Mouse (Mus musculus) forebrain, embryonic 15.5 days (tissue): ENCODE data around the gene Boc. TPM values are rescaled to one million over a fixed set of nuclear protein-coding genes. Genes with fewer than 3 reads are reported as not detected.
A peak's percentile ranks its signal among the peaks of the same experiment; 100 is the strongest.

Experiments used
- ATAC-seq: fragments of 200-750 bp; cut with Nextera tagmentation; replicated peaks from 2 replicates; pipeline ENCODE4 v1.8.0; 2017; ENCODE audit warnings: mild to moderate bottlenecking, moderate TSS enrichment, moderate library complexity
- H3K27ac ChIP-seq: fragments of 300-500 bp; sonication (generic); replicated peaks from 2 replicates; pipeline ENCODE4 v1.5.1; 2015; ENCODE audit warnings: mild to moderate bottlenecking, inconsistent platforms
- H3K27me3 ChIP-seq: fragments of 300-500 bp; sonication (generic); 2 replicates; pipeline ENCODE4 v1.6.1; 2015; ENCODE audit warnings: inconsistent platforms
- H3K36me3 ChIP-seq: fragments of 300-500 bp; sonication (generic); 2 replicates; pipeline ENCODE4 v1.6.1; 2015; ENCODE audit warnings: mild to moderate bottlenecking, inconsistent platforms
- H3K4me1 ChIP-seq: fragments of 300-500 bp; sonication (generic); 2 replicates; pipeline ENCODE4 v1.6.1; 2015; ENCODE audit warnings: inconsistent platforms
- H3K4me2 ChIP-seq: fragments of 300-500 bp; sonication (generic); replicated peaks from 2 replicates; pipeline ENCODE4 v1.6.1; 2015; ENCODE audit warnings: mild to moderate bottlenecking, inconsistent platforms
- H3K4me3 ChIP-seq: fragments of 300-500 bp; sonication (generic); 2 replicates; pipeline ENCODE4 v1.5.1; 2015; ENCODE audit warnings: mild to moderate bottlenecking, inconsistent platforms
- H3K9ac ChIP-seq: fragments of 300-500 bp; sonication (generic); replicated peaks from 2 replicates; pipeline ENCODE4 v1.6.1; 2015; ENCODE audit warnings: mild to moderate bottlenecking, inconsistent platforms
- H3K9me3 ChIP-seq: fragments of 300-500 bp; sonication (generic); 2 replicates; pipeline ENCODE4 v1.6.1; 2016; ENCODE audit warnings: inconsistent platforms
- whole genome bisulfite sequencing: fragments of 180-500 bp; shearing (Covaris S2); methylation state at CpG from one replicate; pipeline ENCODE4 v1.1.7; 2015; ENCODE audit warnings: mixed read lengths; 5-methylcytosine and 5-hydroxymethylcytosine counted together
- polyA plus RNA-seq: library from polyadenylated mRNA; unstranded; fragments of >200 nt; fragmentation: Nextera tagmentation; extraction: Ambion mirVana; gene quantifications from 2 replicates; pipeline ENCODE4 v1.2.1, GENCODE M21; 2015

The Boc gene
- polyA plus RNA-seq, 1 experiment from 2014 or later = 15.3 TPM

DNA sequence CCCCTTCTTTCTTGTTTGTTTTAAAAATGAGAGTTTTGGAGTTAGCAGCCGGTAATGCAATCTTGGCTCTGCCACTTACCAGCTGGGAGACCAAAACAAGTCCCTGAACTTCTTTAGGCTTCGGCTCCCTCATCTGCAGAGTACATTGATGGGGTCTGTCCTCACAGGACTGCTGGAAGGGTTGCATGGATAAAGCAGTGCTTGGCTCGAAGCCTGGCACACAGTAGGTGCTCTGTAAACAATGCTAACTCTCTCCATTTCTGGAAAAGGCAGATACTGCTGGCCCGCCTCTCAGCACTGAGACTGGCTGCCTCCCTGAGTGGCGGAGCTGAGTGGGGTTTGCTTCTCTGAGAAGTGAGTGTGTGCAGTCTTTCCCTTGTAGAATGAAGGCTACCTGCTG is 7.2 kb downstream of the Boc start:
- Histone ChIP-seq H3K9ac (no peak overlapping the region), H3K36me3 (no peaks in the 10 kb centered on the region), H3K27me3 (no peaks in the 10 kb centered on the region), H3K27ac (peak overlapping the region; percentile 72), H3K4me1 (peaks cover 66% of the 10 kb centered on the region), H3K4me2 (no peak overlapping the region), H3K4me3 (no peak overlapping the region), H3K9me3 (no peaks in the 10 kb centered on the region)
- ATAC-seq = 0 out of 2 replicates have a peak, but pooled peaks have one; percentile 27
- 9% methylated on average over 5 of the region's 5 CpGs for WGBS

DNA sequence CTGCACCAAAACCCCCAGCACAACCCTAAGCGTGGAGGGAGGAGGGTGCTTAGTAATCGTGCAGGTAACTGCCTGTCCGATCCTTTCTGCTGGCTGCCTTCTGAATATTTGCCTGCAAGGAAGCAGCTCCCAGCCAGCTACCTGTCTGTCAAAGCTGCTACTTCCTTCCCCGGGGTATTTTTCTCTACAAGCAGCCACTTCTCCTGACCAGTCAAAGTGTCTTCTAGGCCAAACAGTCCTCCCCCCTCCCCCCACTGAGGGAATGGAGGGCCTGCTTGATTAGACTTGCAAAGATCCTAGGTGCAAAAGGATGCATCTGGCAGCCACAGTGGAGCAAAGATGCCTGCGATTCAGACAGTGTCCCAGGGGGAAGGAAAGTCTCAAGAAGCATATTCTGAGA is 7.9 kb downstream of the Boc start:
- 14% methylated on average over 5 of the region's 5 CpGs for WGBS
- no peaks in the 10 kb centered on the region for H3K36me3 ChIP-seq
- H3K4me3 ChIP-seq = no peak overlapping the region
- H3K4me2 ChIP-seq = peak overlapping the region; percentile 8; the same call in 1 of the 2 replicates
- ATAC-seq = peak; percentile 49
- H3K9ac ChIP-seq = no peak overlapping the region
- peaks cover 67% of the 10 kb centered on the region for H3K4me1 ChIP-seq
- no peaks in the 10 kb centered on the region for H3K27me3 ChIP-seq
- H3K27ac ChIP-seq = peak overlapping the region; percentile 72
- H3K9me3 ChIP-seq = no peaks in the 10 kb centered on the region

DNA sequence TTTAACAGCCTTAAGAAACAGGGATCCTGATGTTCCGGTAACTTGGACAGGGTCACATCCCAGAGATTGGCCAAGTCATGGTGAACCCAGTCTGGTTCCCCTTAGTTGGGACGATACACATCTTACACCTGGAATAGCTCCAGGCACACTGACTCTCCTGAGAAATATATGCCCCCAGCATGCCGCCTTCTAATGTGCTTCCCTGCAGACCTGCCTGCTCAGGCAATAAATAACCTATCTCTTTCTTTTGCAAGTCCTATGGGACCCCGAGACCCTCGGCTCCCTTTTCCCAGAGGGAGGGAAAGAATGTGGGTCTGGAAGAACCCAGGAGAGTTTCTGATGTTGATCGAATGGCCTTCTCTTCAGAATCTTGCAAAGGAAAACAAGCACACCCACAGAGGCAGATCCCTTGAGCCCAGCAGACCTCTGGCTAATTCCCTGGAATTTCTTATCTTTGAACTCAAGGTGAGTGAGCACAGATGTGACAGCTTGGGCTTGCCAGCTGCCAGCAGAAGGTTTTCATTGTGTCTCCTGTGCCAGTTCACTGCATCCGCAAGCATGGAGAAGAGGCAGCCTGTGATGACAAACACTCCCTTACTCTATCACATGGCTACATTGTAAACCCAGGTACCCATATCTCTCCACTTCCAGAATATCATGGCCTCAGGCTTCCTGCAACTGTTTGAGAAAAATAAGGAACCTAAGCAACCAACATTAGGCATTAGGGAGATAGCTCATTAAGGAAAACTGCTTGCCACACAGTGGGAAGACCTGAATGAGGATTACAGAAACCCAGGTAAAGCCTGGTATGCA is 8.6 kb downstream of the Boc start:
- no peak for ATAC-seq
- WGBS = 58% methylated on average over 7 of the region's 7 CpGs
- H3K27ac ChIP-seq = peak overlapping the region; percentile 72

DNA sequence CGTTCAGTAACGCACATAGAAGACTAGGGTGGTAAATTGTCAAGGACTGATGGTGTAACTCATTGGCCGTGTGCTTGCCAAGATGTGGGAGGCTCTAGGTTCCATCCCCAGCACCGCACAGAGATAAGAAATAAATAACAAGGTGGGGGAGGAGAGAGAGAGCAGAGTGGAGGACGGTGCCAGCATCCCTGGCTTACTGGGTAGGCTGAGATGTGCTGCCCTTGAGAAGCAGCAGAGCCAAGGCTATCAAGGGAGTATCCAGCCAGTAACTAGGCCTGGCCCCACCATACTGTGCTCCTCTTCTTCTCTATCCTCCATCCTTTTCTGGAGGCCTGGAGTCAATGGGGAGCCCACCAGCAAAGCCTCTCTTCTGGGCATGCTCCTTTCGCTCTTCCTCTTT is 9.3 kb downstream of the Boc start:
- no peak overlapping the region for H3K27ac ChIP-seq
- no peak overlapping the region for H3K9ac ChIP-seq
- no peaks in the 10 kb centered on the region for H3K27me3 ChIP-seq
- no peaks in the 10 kb centered on the region for H3K9me3 ChIP-seq
- no peak overlapping the region for H3K4me2 ChIP-seq
- H3K4me3 ChIP-seq = no peak overlapping the region
- no peak for ATAC-seq
- H3K4me1 ChIP-seq = peaks cover 70% of the 10 kb centered on the region
- WGBS = 78% methylated on average over 6 of the region's 6 CpGs
- no peaks in the 10 kb centered on the region for H3K36me3 ChIP-seq

More for the DNA sequence above, 8.6 kb downstream of the Boc start:
- Histone ChIP-seq H3K4me1 (peaks cover 70% of the 10 kb centered on the region), H3K9ac (no peak overlapping the region), H3K36me3 (no peaks in the 10 kb centered on the region), H3K4me3 (no peak overlapping the region), H3K4me2 (no peak overlapping the region), H3K9me3 (no peaks in the 10 kb centered on the region), H3K27me3 (no peaks in the 10 kb centered on the region)

DNA sequence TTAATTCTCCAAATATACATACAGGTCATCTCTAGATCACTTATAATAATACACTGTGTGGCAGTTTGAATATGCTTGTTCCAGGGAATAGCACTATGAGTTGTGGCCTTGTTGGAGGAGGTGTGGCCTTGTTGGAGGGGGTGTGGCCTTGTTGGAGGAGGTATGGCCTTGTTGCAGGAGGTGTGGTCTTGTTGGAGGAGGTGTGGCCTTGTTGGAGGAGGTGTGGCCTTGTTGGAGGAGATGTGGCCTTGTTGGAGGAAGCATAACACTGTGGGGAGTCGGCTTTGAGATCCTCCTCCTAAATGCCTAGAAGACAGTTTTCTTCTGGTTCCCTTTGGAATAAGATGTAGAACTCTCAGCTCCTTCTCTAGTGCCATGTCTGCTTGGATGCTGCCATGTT is 10.7 kb downstream of the Boc start:
- Histone ChIP-seq H3K4me3 (no peak overlapping the region), H3K4me1 (peaks cover 66% of the 10 kb centered on the region)

DNA sequence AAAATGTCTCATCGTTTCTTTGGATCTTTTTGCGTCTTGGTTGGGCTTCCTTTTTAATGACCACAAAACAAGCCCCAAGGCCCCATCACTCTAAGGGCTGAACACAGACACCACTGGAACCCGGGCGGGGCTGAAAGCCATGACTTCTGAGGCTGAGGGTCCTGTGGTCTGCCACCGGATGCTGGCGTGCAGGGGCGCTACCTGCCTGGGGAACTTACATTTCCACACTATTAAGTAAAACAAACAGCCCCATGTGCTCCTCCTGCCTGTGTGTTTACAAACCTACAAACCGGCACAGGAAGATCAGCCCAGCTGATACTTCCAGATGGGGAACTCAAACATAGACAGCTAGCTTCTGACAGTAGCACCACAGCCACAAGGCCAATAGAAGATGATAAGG is 11.9 kb downstream of the Boc start:
- WGBS = 75% methylated on average over 8 of the region's 8 CpGs
- no peaks in the 10 kb centered on the region for H3K36me3 ChIP-seq
- no peak overlapping the region for H3K9ac ChIP-seq
- H3K4me1 ChIP-seq = peaks cover 66% of the 10 kb centered on the region
- H3K27me3 ChIP-seq = no peaks in the 10 kb centered on the region
- no peak for ATAC-seq
- no peak overlapping the region for H3K4me3 ChIP-seq
- H3K4me2 ChIP-seq = no peak overlapping the region
- no peak overlapping the region for H3K27ac ChIP-seq
- H3K9me3 ChIP-seq = no peaks in the 10 kb centered on the region

More for the DNA sequence above, 10.7 kb downstream of the Boc start:
- H3K9ac ChIP-seq = no peak overlapping the region
- H3K36me3 ChIP-seq = no peaks in the 10 kb centered on the region
- ATAC-seq = no peak
- H3K27me3 ChIP-seq = no peaks in the 10 kb centered on the region
- no peak overlapping the region for H3K4me2 ChIP-seq
- WGBS = 93% methylated on average over 1 of the region's 1 CpGs
- no peaks in the 10 kb centered on the region for H3K9me3 ChIP-seq
- no peak overlapping the region for H3K27ac ChIP-seq

DNA sequence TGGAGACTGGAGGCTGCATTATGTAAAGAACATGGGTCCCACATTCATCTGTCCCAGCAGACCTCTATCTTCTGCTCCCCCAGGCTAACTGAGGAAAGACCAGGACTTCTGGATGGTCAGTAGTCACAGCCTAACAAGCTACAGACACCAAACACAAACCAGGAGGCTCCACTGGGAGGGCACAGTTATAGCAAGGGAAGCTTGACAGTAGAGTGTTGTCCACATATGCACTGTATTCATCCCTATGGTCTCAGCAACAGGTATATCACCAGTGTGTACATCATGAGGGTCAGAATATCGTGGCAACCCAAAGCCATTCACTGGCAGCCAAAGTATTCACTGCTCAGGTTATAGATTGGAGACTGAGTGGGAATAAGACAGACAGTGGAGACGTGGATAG is 12.8 kb downstream of the Boc start:
- H3K27me3 ChIP-seq = no peaks in the 10 kb centered on the region
- WGBS = 78% methylated on average over 2 of the region's 2 CpGs
- H3K27ac ChIP-seq = no peak overlapping the region
- H3K36me3 ChIP-seq = no peaks in the 10 kb centered on the region
- H3K4me1 ChIP-seq = peaks cover 64% of the 10 kb centered on the region
- H3K9ac ChIP-seq = no peak overlapping the region
- no peak overlapping the region for H3K4me3 ChIP-seq
- H3K9me3 ChIP-seq = no peaks in the 10 kb centered on the region
- no peak for ATAC-seq
- no peak overlapping the region for H3K4me2 ChIP-seq

DNA sequence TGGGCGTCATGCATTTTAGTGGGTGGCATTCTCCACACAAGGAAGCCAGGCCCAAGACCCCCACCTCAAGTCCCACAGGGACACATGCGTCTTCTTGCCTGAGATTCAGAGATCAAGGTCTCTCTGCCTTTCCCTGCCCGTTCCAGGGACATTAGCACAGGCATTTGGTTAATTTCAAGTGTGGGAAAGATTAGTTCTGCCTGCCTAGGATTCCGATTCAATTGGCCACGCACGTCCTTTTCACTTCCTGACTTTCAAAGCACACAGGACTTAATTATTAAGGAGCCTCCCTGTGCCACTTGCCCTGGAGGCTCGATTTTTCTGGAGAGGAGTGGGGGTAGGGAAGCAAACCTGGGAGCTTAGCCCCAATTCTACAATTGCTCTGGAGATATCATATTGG is 13.5 kb downstream of the Boc start:
- no peaks in the 10 kb centered on the region for H3K9me3 ChIP-seq
- no peaks in the 10 kb centered on the region for H3K27me3 ChIP-seq
- H3K4me3 ChIP-seq = no peak overlapping the region
- H3K27ac ChIP-seq = no peak overlapping the region
- 23% methylated on average over 7 of the region's 7 CpGs for WGBS
- H3K9ac ChIP-seq = no peak overlapping the region
- no peaks in the 10 kb centered on the region for H3K36me3 ChIP-seq
- H3K4me1 ChIP-seq = peaks cover 63% of the 10 kb centered on the region
- no peak overlapping the region for H3K4me2 ChIP-seq
- ATAC-seq = no peak

DNA sequence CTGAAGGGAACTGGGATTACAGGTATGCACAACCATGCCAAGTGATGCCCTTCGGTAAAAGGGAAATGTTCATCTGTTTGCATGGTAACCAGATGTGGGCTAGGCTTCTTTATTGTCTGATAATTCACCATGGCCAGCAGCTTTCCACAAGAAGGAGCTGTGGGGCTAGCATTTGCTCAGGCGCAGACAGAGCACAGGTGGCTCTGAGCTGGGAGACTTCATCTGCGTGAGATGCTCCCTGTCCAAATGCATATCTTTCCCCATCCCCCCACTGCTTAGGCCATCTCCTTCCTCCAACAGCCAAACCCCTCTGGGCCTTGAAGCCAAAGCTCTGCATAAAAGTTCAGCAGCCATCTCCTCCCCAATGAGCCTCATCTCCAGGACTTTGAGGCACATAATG is 15.6 kb downstream of the Boc start:
- no peaks in the 10 kb centered on the region for H3K9me3 ChIP-seq
- peaks cover 73% of the 10 kb centered on the region for H3K4me1 ChIP-seq
- WGBS = 51% methylated on average over 3 of the region's 3 CpGs
- 0 out of 2 replicates have a peak overlapping the region, but pooled peaks have one; percentile 5 for H3K27ac ChIP-seq
- no peaks in the 10 kb centered on the region for H3K27me3 ChIP-seq
- no peak overlapping the region for H3K4me2 ChIP-seq
- no peak overlapping the region for H3K4me3 ChIP-seq
- H3K36me3 ChIP-seq = no peaks in the 10 kb centered on the region
- H3K9ac ChIP-seq = no peak overlapping the region
- no peak for ATAC-seq

DNA sequence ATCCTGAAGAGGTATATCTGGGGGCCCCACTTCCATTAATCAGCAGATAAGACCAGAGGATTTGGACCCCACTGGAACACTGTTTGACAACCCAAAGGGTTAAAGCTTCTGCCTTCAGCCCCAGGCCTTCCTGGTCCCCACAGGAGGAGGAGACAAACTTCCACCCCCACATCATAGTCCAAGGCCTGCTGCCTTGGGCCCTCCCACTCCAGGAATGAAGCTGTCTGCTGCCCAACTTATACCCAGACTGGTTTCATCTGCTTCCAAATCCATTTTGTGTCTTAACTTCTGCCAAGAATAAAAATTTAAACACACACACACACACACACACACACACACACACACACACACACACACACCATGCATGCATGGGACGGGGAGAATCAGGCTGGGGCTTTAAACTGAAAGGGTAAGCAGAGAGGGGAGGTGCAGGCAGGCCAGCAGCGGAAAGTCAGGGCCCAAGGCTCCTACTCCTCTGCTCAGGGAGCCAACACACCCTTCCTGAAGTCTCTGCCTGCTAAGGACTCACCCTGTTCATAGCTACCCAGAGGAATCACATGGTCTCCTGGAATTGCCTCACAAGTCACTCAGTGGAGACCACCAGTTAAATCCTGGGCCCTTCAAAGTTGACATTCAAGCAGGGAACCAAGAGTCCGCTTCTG is 16.5 kb downstream of the Boc start:
- Histone ChIP-seq H3K36me3 (no peaks in the 10 kb centered on the region), H3K9ac (no peak overlapping the region), H3K4me1 (peaks cover 79% of the 10 kb centered on the region), H3K27ac (no peak overlapping the region; the same call in 1 of the 2 replicates), H3K9me3 (no peaks in the 10 kb centered on the region), H3K4me2 (no peak overlapping the region), H3K4me3 (no peak overlapping the region), H3K27me3 (no peaks in the 10 kb centered on the region)
- ATAC-seq = 0 out of 2 replicates have a peak, but pooled peaks have one; percentile 20
- WGBS = 44% methylated on average over 3 of the region's 3 CpGs

DNA sequence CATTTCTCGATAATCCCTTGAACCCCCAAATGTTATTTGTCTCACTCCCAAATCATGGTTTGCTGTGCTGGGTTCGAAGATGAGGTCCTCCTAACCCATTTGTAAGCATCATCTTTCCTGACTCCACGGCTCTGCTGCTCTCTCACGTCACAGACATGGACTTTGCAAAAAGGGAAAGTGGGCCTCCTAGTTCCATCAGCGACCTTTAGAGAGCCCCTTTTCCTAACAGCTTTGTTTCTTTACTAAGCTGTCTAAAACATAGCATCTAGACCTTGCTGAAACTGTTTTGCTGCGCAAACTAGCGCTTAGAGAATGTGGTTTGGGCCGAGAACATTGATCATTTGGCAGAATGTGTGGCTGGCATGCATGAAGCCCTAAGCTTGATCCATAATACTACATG is 19.1 kb downstream of the Boc start:
- Histone ChIP-seq H3K4me2 (no peak overlapping the region), H3K4me1 (peaks cover 83% of the 10 kb centered on the region), H3K27me3 (no peaks in the 10 kb centered on the region), H3K4me3 (no peak overlapping the region), H3K27ac (0 out of 2 replicates have a peak overlapping the region, but pooled peaks have one; percentile 37), H3K9me3 (no peaks in the 10 kb centered on the region), H3K36me3 (no peaks in the 10 kb centered on the region), H3K9ac (no peak overlapping the region)
- 56% methylated on average over 8 of the region's 8 CpGs for WGBS
- no peak for ATAC-seq
